Mouse (Mus musculus): ENCODE results near the gene Gm773. TPM values are rescaled to one million over a fixed set of nuclear protein-coding genes. Genes with fewer than 3 reads are reported as not detected.
"Not testable (repeated sequence)": the region's sequence is repeated elsewhere in the genome, so short reads cannot be mapped to it uniquely, and the experiment has no call there.

Gm773 gene
- polyA plus RNA-seq (2015; fragmentation: Nextera tagmentation; extraction: Ambion mirVana) = 0.21 TPM in 1 of 2 replicates, not detected in the other

GRCm38 (mm10) chrX:56212771-56213170 lies at the start of gene Gm773:
TSS of gene Gm773 (minus strand) at chrX:56212881.
- 87% methylated on average over 8 of the region's 8 CpGs for WGBS
- Histone ChIP-seq H3K27me3 (ENCODE audit: insufficient read depth, low read length) (no peaks in the 10 kb centered on the region), H3K4me3 (ENCODE audit: low read length) (no peak within 1 kb of the TSS), H3K36me3 (ENCODE audit: insufficient read depth, low read length) (no peaks in the 10 kb centered on the region), H3K9me3 (ENCODE audit: low read length) (no peaks in the 10 kb centered on the region), H3K4me1 (ENCODE audit: insufficient read depth, low read length) (no peaks in the 10 kb centered on the region), H3K9ac (replicated peaks; ENCODE audit: low read length) (no peak within 1 kb of the TSS), H3K4me2 (replicated peaks; ENCODE audit: low read depth, low read length) (no peak within 1 kb of the TSS), H3K27ac (ENCODE audit: low read length) (no peak within 1 kb of the TSS)
- ATAC-seq (ENCODE audit: low FRiP score, low TSS enrichment) = no peak

GRCm38 (mm10) chrX:56186449-56186848 lies 26.2 kb downstream of the Gm773 start:
- no CpG with 5 or more reads among the region's 1 CpGs for WGBS
- not testable (repeated sequence) for H3K4me3 ChIP-seq (ENCODE audit: low read length); H3K27me3 ChIP-seq (ENCODE audit: insufficient read depth, low read length); H3K9ac ChIP-seq (replicated peaks; ENCODE audit: low read length); H3K4me2 ChIP-seq (replicated peaks; ENCODE audit: low read depth, low read length); H3K27ac ChIP-seq (ENCODE audit: low read length); H3K9me3 ChIP-seq (ENCODE audit: low read length); ATAC-seq (ENCODE audit: low FRiP score, low TSS enrichment); H3K4me1 ChIP-seq (ENCODE audit: insufficient read depth, low read length); H3K36me3 ChIP-seq (ENCODE audit: insufficient read depth, low read length)

- WGBS = 61% methylated on average over 2 of the region's 2 CpGs
- Histone ChIP-seq H3K27me3 (ENCODE audit: insufficient read depth, low read length) (no peaks in the 10 kb centered on the region), H3K36me3 (ENCODE audit: insufficient read depth, low read length) (no peaks in the 10 kb centered on the region), H3K4me3 (ENCODE audit: low read length) (no peak overlapping the region), H3K9ac (replicated peaks; ENCODE audit: low read length) (no peak overlapping the region), H3K9me3 (ENCODE audit: low read length) (no peaks in the 10 kb centered on the region), H3K4me2 (replicated peaks; ENCODE audit: low read depth, low read length) (no peak overlapping the region), H3K4me1 (ENCODE audit: insufficient read depth, low read length) (no peaks in the 10 kb centered on the region), H3K27ac (ENCODE audit: low read length) (no peak overlapping the region)
- ATAC-seq (ENCODE audit: low FRiP score, low TSS enrichment) = no peak
These were observed 61.3 kb downstream of the Gm773 start for GRCm38 (mm10) chrX:56151396-56151795.

Other genes starting within 250 kb of the Gm773 start
- gene 3830403N18Rik, start 76.3 kb downstream of the Gm773 start, polyA plus RNA-seq (2015; fragmentation: Nextera tagmentation; extraction: Ambion mirVana) = 0.26 and 0.28 TPM in 2 replicates
- 9.0 and 10.4 TPM in 2 replicates for gene Zfp449, start 133.5 kb upstream of the Gm773 start, polyA plus RNA-seq (2015; fragmentation: Nextera tagmentation; extraction: Ambion mirVana)
- 8.0 TPM in 2 replicates for gene Smim10l2a, start 161.7 kb upstream of the Gm773 start, polyA plus RNA-seq (2015; fragmentation: Nextera tagmentation; extraction: Ambion mirVana)
- 2.0 and 3.5 TPM in 2 replicates for gene Gm2174, start 235.1 kb upstream of the Gm773 start, polyA plus RNA-seq (2015; fragmentation: Nextera tagmentation; extraction: Ambion mirVana)
- gene Ints6l, start 242.0 kb upstream of the Gm773 start, polyA plus RNA-seq (2015; fragmentation: Nextera tagmentation; extraction: Ambion mirVana) = 31.9 and 32.2 TPM in 2 replicates

All from kidney, embryonic 16.5 days (tissue).